Mouse (Mus musculus) lung, adult 2 months (tissue): ENCODE measurements around the gene Krtap1-4. TPM values are rescaled to one million over a fixed set of nuclear protein-coding genes. Genes with fewer than 3 reads are reported as not detected.
"Not testable (repeated sequence)": the region's sequence is repeated elsewhere in the genome, so short reads cannot be mapped to it uniquely, and the experiment has no call there.

Experiments used
- DNase-seq: peaks from one replicate; pipeline ENCODE4 v3.0.0; 2022
- H3K4me1 ChIP-seq: fragments of 200-500 bp; 2 replicates; pipeline ENCODE4 v1.6.1; 2011; ENCODE audit warnings: low read length; ENCODE audit not compliant: control insufficient read depth, insufficient read depth
- H3K4me3 ChIP-seq: fragments of 200-500 bp; replicated peaks from 2 replicates; pipeline ENCODE3; 2011; ENCODE audit warnings: low read depth, mild to moderate bottlenecking, control low read depth, low read length; ENCODE audit errors: extremely low read depth
- CTCF ChIP-seq: fragments of 200-500 bp; IDR thresholded peaks from 2 replicates; pipeline ENCODE4 v1.5.1; 2011; ENCODE audit warnings: mild to moderate bottlenecking, low read length, control low read depth; ENCODE audit not compliant: insufficient read depth
- POLR2A ChIP-seq: fragments of 200-500 bp; IDR thresholded peaks from 2 replicates; pipeline ENCODE4 v1.6.1; 2011; ENCODE audit warnings: low read depth, mild to moderate bottlenecking, control low read depth, low read length, borderline replicate concordance; ENCODE audit errors: extremely low read depth
- WGBS: fragments of 180-500 bp; shearing (Covaris S2); methylation state at CpG from one replicate; pipeline ENCODE4 v1.1.7; 2018; 5-methylcytosine and 5-hydroxymethylcytosine counted together
- polyA plus RNA-seq: library from polyadenylated mRNA; depleted of rRNA; stranded (reverse); fragments of >200 nt; gene quantifications from 2 replicates; pipeline ENCODE4 v1.2.3, GENCODE M21; 2012; rRNA removed

Gene Krtap1-4
- not detected in 2 replicates for polyA plus RNA-seq

DNA sequence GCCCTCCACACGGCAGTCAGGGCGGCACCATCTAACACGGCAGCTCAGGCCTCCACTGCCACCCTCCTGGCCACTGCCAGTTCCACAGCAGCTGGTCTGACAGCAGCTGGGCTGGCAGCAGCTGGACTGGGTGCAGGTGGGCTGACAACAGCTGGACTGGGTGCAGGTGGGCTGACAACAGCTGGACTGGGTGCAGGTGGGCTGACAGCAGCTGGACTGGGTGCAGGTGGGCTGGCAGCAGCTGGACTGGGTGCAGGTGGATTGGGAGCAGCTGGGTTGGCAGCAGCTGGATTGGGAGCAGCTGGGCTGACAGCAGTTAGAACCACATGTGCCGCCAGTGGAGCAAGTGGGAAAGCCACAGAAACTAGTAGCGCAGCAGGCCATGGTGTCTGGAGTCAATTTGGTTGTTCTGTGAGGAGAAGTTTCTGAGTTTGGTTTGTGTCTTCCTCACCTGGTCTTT, at the start of gene Krtap1-4:
Krtap1-4 (minus strand) TSS at position 410 of the 460 bp plus-strand sequence.
- TF ChIP-seq POLR2A (no peak), CTCF (no peak)
- 75% methylated on average over 5 of the region's 5 CpGs for WGBS
- no peak within 1 kb of the TSS for H3K4me3 ChIP-seq
- H3K4me1 ChIP-seq, result no peaks in the 10 kb centered on the region
- no peak for DNase-seq

- H3K4me1 ChIP-seq, result no peaks in the 10 kb centered on the region
- TF ChIP-seq POLR2A (no peak), CTCF (no peak)
- no peak overlapping the region for H3K4me3 ChIP-seq
- no peak for DNase-seq
- 42% methylated on average over 3 of the region's 3 CpGs for WGBS
Measured at GRCm38 (mm10) chr11:99630890-99631289, 47.4 kb upstream of the Krtap1-4 start.

- TF ChIP-seq CTCF, result no peak
- no peak for TF ChIP-seq POLR2A
- DNase-seq, result no peak
- Histone ChIP-seq H3K4me3 (no peak within 1 kb of the TSS), H3K4me1 (no peaks in the 10 kb centered on the region)
- WGBS, result 82% methylated on average over 4 of the region's 4 CpGs
Measured at GRCm38 (mm10) chr11:99628138-99628537, 44.7 kb upstream of the Krtap1-4 start, which contains the start of gene Krtap4-1. Gene Krtap4-1, minus strand, starts transcription at chr11:99628238.

- Histone ChIP-seq H3K4me1 (no peaks in the 10 kb centered on the region), H3K4me3 (no peak within 1 kb of the TSS)
- TF ChIP-seq CTCF, result no peak
- no peak for TF ChIP-seq POLR2A
- DNase-seq, result no peak
- WGBS, result 74% methylated on average over 2 of the region's 2 CpGs
Measured at GRCm38 (mm10) chr11:99620335-99620734, 36.9 kb upstream of the Krtap1-4 start, which contains the start of gene Gm11562. Gene Gm11562, minus strand, starts transcription at chr11:99620435.

GRCm38 (mm10) chr11:99614796-99615363, 31.4 kb upstream of the Krtap1-4 start, which contains the start of gene Krtap2-4:
Gene Krtap2-4, minus strand, starts transcription at chr11:99614846.
- no peak for DNase-seq
- no peak for TF ChIP-seq CTCF
- TF ChIP-seq POLR2A, result no peak
- no peaks in the 10 kb centered on the region for H3K4me1 ChIP-seq
- H3K4me3 ChIP-seq, result no peak within 1 kb of the TSS
- WGBS, result 58% methylated on average over 3 of the region's 3 CpGs

DNA sequence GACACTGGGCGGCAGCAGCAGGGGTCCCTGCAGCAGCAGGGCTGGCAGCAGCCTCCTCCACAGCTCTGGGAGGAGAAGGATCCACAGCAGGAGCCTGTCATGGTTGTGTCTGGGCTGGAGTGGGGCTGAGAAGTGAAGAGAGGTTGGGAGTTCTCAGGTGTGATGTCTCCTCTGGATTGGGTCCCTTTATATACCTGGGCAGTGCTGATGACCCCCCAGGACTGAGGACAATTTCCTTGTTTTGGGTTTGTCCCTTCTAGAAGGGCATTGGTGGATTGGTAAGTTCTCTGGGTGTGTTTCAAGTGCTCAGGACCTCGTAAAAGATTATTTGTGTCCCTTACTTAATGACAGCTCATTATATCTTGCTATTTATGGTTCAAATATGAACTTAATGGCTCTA, 26.6 kb upstream of the Krtap1-4 start, which contains the start of gene Gm11937:
Gm11937 (minus strand) TSS at position 101 of the 400 bp plus-strand sequence.
- H3K4me3 ChIP-seq, H3K4me1 ChIP-seq, DNase-seq: not testable (repeated sequence)
- 41% methylated on average over 2 of the region's 2 CpGs for WGBS

- TF ChIP-seq CTCF (no peak), POLR2A (no peak)
- Histone ChIP-seq H3K4me3 (no peak overlapping the region), H3K4me1 (no peaks in the 10 kb centered on the region)
- DNase-seq, result no peak
- 77% methylated on average over 1 of the region's 1 CpGs for WGBS
Measured at GRCm38 (mm10) chr11:99609126-99609525, 25.7 kb upstream of the Krtap1-4 start.

DNA sequence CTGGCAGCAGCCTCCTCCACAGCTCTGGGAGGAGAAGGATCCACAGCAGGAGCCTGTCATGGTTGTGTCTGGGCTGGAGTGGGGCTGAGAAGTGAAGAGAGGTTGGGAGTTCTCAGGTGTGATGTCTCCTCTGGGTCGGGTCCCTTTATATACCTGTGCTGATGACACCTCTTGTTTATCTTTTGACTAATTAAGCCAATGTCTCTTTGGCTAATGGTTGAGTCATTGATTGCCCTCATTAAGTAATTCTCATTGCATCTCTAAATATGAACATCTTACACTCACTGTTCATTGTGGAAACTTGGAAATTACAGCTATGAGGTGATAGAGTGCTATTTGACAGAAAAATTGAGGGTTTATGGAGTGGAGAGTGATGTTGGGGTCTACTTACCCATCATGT, 19.8 kb upstream of the Krtap1-4 start, which contains the start of gene Gm11938:
Gm11938 (minus strand) TSS at position 101 of the 400 bp plus-strand sequence.
- not testable (repeated sequence) for DNase-seq, H3K4me3 ChIP-seq, H3K4me1 ChIP-seq
- WGBS, result 48% methylated on average over 1 of the region's 1 CpGs

DNA sequence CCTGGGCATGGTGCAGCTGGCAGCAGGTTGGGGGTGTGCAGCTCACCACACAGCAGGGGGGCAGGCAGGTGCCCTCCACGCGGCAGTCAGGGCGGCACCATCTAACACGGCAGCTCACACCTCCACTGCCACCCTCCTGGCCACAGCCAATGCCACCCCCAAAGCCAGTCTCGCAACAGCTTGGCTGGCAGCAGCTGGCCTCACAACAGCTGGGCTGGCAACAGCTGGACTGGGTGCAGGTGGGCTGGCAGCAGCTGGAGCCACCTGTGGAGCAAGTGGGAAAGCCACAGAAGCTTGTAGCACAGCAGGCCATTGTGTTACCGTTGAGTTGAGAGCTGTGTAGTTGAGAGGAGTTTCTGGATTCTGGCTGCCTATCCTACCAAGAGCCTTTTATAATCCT, 14.3 kb upstream of the Krtap1-4 start, which contains the start of gene Krtap9-3:
Krtap9-3 (minus strand) TSS at position 364 of the 400 bp plus-strand sequence.
- H3K4me3 ChIP-seq, H3K4me1 ChIP-seq, DNase-seq: not testable (repeated sequence)
- 71% methylated on average over 6 of the region's 6 CpGs for WGBS

GRCm38 (mm10) chr11:99590981-99591380, 7.5 kb upstream of the Krtap1-4 start, which contains the start of gene Krtap1-3:
Gene Krtap1-3, minus strand, starts transcription at chr11:99591339.
- 76% methylated on average over 6 of the region's 6 CpGs for WGBS
- DNase-seq, result no peak
- no peak for TF ChIP-seq CTCF
- no peak for TF ChIP-seq POLR2A
- H3K4me3 ChIP-seq, result no peak within 1 kb of the TSS
- H3K4me1 ChIP-seq, result no peaks in the 10 kb centered on the region
